Mouse (Mus musculus) A20 (cell line): ENCODE data around the gene Prss45.

ENCODE experiments used
- DNase-seq: peaks from one replicate; pipeline ENCODE4 v3.0.0-alpha.2; 2011; ENCODE audit warnings: low read depth, low spot score

Gene Prss45

GRCm38 (mm10) chr9:110857781-110858472, 23.5 kb downstream of the Prss45 start, which contains the start of gene Prss50:
Gene Prss50 (plus strand): TSS chr9:110857967.
- no peak for DNase-seq

- no peak for DNase-seq
Measured at GRCm38 (mm10) chr9:110858523-110858922, 24.1 kb downstream of the Prss45 start.

GRCm38 (mm10) chr9:110858967-110859596, 24.7 kb downstream of the Prss45 start:
- DNase-seq: no peak

GRCm38 (mm10) chr9:110871030-110871429, 36.6 kb downstream of the Prss45 start:
- DNase-seq: peak; percentile 71

- no peak for DNase-seq
Measured at GRCm38 (mm10) chr9:110873681-110874659, 39.6 kb downstream of the Prss45 start.

- DNase-seq: no peak
Measured at GRCm38 (mm10) chr9:110874660-110875191, 40.3 kb downstream of the Prss45 start.

- DNase-seq: no peak
Measured at GRCm38 (mm10) chr9:110875288-110875695, 40.9 kb downstream of the Prss45 start.

- DNase-seq: no peak
Measured at GRCm38 (mm10) chr9:110877353-110877752, 43.0 kb downstream of the Prss45 start.

GRCm38 (mm10) chr9:110877888-110878287, 43.5 kb downstream of the Prss45 start:
- no peak for DNase-seq

- DNase-seq: no peak
Measured at GRCm38 (mm10) chr9:110879191-110879920, 45.0 kb downstream of the Prss45 start, which contains the start of gene Als2cl. Gene Als2cl (plus strand): TSS chr9:110879870.

GRCm38 (mm10) chr9:110879998-110880561, 45.7 kb downstream of the Prss45 start, which contains the start of gene Tmie:
Gene Tmie (minus strand): TSS chr9:110880113.
- no peak for DNase-seq

GRCm38 (mm10) chr9:110880772-110881171, 46.4 kb downstream of the Prss45 start:
- DNase-seq: no peak

- DNase-seq: no peak
Measured at GRCm38 (mm10) chr9:110881953-110882352, 47.6 kb downstream of the Prss45 start.

GRCm38 (mm10) chr9:110887388-110888303, 53.3 kb downstream of the Prss45 start:
- peak; percentile 13 for DNase-seq

- no peak for DNase-seq
Measured at GRCm38 (mm10) chr9:110888935-110889334, 54.5 kb downstream of the Prss45 start.

- peak; percentile 26 for DNase-seq
Measured at GRCm38 (mm10) chr9:110890026-110890783, 55.8 kb downstream of the Prss45 start.
